Mouse (Mus musculus) adrenal gland, postnatal 25 days (tissue): ENCODE results near the gene Clcn5. TPM values are rescaled to one million over a fixed set of nuclear protein-coding genes. Genes with fewer than 3 reads are reported as not detected.
A peak's percentile ranks its signal among the peaks of the same experiment; 100 is the strongest.

Experiments
- DNase-seq: peaks from one replicate; pipeline ENCODE4 v3.0.0; 2021; ENCODE audit warnings: mixed read lengths
- long read RNA-seq: library from polyadenylated mRNA; stranded (forward); transcript quantifications from one replicate; pipeline ENCODE4 v2.0.0, GENCODE M21; 2021
- total RNA-seq: library from RNA; stranded (reverse); gene quantifications from 2 replicates; pipeline ENCODE4 v1.2.3, GENCODE M21; 2021

The Clcn5 gene
- total RNA-seq, result 28.5 and 29.7 TPM in 2 replicates
- long read RNA-seq, partial matches to known transcripts, result 0 of 1 reads
- long read RNA-seq, other reads (novel, unspliced or antisense), result 1 of 1 reads

- DNase-seq, result peak; percentile 95
Observed at GRCm38 (mm10) chrX:7319089-7319721, at the start of gene Clcn5. Gene Clcn5 (minus strand): TSS chrX:7319358.

- DNase-seq, result no peak
Observed at GRCm38 (mm10) chrX:7325455-7325854, 6.3 kb upstream of the Clcn5 start.

DNA sequence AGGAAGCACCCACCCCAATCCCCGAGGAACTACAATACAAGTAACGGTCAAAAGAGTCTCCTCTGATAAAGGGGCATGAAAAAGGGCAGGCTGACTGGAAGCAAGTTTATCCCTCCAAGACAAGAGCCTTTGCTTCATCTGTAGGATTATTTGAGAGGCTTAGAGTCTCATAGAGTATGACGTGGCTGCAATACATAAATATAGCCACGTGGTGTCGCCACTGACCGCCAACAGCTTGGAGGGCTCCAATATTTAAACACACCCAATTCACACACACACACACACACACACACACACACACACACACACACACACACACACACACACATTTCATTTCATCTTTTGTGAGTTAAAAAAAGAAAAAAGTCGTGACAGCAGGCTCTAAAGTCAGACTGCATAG is 3.1 kb upstream of the Clcn5 start:
- DNase-seq, result peak; percentile 64

- no peak for DNase-seq
Observed at GRCm38 (mm10) chrX:7320571-7320970, 1.4 kb upstream of the Clcn5 start.

DNA sequence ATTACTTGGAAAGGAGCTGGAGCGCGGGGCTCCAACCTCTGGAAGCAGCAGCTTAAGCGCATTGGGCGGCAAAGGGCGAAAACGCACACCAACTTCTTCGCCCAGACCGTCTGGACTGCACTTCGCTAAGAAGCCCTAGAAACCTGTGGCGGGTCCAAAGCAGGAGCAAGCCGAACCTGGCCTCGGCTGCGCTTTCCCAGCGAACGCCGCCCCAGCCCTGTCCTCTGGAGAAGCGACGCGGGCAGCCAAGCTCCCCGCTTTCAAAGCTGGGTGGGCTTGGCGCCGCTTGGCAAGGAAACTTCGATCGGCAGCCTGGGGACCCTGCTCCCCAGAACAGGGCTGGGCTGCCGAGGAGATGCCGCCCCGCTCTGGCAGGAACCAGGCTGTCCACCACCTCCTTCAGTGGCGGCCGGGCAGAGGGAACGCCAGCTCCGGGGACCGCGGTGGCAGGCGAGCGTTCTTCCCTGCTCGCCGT is 570 bp downstream of the Clcn5 start:
- peak; percentile 20 for DNase-seq

DNA sequence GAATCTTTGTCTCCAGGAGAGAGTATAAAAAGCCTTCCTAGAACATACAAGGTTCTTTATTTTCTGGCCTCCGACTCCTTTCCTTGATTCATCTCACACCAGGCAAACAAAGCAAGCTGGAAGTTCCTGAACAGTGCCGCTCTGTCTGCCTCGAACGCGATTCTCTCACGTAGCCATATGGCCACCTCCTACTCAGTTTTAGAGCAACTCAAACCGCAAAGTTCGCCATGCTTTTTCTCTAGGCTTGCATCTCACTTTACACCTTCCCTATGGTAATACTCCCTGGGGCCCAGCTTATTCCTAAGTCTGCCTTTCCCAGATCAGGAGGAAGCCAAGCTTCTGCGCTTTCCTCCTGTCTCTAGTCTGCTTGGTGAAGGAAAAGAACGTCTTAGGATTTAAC is 4.0 kb downstream of the Clcn5 start:
- DNase-seq, result no peak

DNA sequence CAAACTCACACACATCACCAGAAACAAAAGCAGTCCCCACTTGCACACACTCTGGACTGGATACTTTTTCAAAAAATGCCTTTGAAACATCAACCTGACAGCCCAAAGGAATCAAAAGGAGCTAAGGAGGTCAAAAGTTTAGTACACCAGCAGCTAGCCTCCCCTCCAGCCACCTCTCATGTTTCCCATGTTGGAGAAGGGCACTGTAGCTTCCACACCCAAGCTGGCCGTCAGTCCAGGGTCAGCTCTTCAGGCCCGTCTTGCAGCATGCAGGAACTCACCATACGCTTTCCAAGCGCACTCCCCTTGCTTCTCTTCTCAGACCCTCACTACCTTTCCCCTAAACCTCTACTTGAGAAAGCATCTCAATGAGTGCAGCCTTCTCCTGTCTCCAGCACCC is 4.5 kb downstream of the Clcn5 start:
- DNase-seq, result no peak

GRCm38 (mm10) chrX:7308242-7308641 is 10.9 kb downstream of the Clcn5 start:
- DNase-seq, result no peak

- DNase-seq, result no peak
Observed at GRCm38 (mm10) chrX:7306861-7307260, 12.3 kb downstream of the Clcn5 start.

- no peak for DNase-seq
Observed at GRCm38 (mm10) chrX:7292981-7293380, 26.2 kb downstream of the Clcn5 start.

DNA sequence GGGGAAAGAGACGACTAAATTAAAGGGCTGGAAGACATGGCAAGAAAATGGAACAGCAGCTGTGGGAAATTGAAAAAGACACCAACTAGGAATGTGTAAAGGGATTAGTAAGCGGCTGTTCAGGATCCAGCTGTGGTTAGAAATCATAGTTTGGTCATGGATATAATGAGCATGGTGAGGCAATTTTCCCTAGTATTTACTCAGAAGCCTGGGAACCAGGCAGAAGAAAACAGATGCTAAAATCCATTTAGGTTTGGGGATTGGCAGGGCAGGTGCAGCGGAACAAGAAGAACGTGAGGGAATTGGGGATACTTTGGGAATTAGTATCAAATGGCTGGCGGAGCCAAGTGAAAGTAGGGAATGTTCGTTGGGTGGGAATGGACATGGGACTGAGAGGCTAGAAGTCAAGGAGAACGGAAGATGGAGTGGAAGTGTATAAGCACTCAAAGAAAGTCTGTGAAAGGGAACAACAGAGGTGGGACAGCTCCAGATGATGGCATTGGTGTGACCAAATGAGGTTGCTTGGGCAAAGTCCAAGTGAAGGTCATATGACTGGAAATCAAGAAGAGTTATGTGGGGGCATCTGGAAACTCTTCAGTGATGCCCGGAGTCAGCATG is 26.9 kb downstream of the Clcn5 start:
- no peak for DNase-seq

GRCm38 (mm10) chrX:7288976-7289375 is 30.2 kb downstream of the Clcn5 start:
- DNase-seq, result no peak

DNA sequence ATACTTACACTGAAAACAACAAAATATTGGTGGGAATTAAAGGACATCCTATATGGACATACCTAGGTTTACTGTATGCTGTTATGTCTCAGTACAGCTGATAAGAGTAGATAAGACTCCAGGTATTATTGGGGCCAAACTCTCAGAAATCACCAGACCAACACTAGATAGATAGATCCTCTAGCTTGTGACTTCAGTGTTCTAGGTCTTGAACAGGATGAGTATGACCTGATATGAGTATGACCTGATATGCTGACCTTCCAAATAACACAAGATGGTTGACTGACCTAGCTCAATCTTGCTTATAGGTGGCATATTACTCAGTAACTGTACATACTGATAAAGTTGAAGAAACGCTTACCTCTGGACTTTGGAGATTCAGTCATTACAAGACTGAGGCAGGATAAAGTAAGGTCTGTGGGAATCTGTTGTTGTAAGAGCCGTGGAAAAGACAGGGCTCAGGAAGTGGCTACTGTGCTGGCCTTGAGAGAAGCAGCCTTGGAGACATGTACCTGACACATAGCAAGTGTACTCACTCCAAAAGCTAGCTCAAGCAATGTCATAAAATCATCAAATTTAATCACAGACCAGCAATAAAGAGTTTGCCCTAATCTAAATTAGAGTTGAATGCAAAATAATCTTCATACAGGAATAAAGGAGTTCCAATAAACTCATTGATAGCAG is 32.0 kb downstream of the Clcn5 start:
- DNase-seq, result no peak

- no peak for DNase-seq
Observed at GRCm38 (mm10) chrX:7282636-7283035, 36.5 kb downstream of the Clcn5 start.

DNA sequence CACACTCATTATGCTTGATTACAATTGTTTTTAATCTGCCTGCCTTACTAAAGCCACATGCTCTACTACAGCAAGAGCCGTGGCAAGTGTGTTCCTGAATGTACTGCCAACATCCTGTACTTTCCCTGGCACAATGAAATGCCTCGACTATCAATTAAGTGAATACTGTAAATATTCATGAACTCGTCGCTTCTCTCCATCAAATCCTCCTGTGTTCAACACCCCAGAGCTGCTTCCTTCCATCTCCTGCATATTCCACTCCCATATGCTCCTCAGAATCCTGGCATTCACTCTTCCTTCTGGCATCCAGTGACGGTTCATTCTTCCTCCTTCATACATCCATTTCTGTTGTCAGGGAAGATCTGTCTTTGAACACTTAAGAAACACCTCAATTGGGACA is 39.4 kb downstream of the Clcn5 start:
- DNase-seq, result no peak

DNA sequence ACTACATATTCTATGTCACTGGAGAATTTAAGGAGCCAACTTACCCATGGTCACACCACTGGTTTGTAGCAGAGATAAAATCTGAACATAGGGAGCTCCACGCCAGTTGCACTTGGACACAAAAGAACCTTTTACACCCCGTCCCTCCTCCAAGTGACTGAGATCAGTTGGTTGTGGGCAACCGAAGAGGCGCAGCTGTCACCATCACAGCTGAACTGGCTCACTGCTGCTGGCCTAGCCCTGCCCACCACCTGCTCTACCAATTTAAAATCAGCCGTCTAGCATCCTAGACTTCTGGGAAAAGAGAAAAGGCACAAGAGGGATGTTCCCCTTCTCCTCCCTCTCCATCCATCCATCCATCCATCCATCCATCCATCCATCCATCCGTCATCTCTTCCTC is 42.6 kb downstream of the Clcn5 start:
- no peak for DNase-seq

GRCm38 (mm10) chrX:7261149-7261548 is 58.0 kb downstream of the Clcn5 start:
- no peak for DNase-seq

- DNase-seq, result no peak
Observed at GRCm38 (mm10) chrX:7260400-7261113, 58.6 kb downstream of the Clcn5 start.

- DNase-seq, result no peak
Observed at GRCm38 (mm10) chrX:7259718-7260117, 59.4 kb downstream of the Clcn5 start.

DNA sequence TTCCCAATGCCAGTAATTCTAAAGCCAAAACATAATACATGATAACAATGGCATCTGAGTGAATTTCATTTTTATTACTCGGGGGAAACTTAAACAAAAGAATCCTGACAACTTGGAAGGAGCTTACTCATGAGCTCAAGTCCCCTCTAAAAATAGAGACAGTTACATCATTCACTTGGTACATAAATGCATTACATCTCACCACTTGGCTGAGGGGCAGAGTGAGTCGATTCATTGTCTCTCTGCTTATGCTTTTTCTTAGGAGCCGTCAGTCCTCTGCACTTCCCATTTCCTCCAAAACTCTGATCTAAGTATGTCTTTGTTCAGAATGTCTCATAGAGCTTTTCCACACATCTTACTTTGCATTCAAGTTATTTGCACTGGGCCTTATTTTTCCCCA is 63.1 kb downstream of the Clcn5 start:
- DNase-seq, result no peak

DNA sequence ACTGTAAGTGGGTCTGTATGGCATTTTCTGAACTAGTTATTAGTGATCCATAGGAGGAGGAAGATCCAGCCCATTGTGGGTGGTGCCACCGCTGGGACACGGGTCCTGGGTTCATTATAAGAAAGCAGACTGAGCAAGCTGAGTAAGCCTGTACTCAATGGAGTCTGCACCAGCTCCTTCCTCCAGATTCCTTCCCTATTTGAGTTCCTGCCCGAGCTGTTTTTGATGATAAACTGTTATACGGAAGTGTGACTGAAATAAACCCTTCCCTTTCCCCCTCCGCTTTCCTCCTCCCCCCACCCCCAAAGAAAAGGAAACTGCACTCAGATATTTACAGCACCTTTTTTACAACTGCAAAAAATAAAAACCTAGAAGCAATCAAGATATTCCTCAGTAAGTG is 115.1 kb downstream of the Clcn5 start:
- DNase-seq, result no peak

GRCm38 (mm10) chrX:7203535-7203934 is 115.6 kb downstream of the Clcn5 start:
- DNase-seq, result no peak

- DNase-seq, result no peak
Observed at GRCm38 (mm10) chrX:7197833-7198232, 121.3 kb downstream of the Clcn5 start.
